Mouse (Mus musculus) heart, adult 2 months (tissue): ENCODE results near the gene Chn2.
A peak's percentile ranks its signal among the peaks of the same experiment; 100 is the strongest.

Experiments
- CTCF ChIP-seq: fragments of 200-600 bp; IDR thresholded peaks from 2 replicates; pipeline ENCODE4 v1.8.1; 2022; ENCODE audit warnings: antibody characterized with exemption, mild to moderate bottlenecking, moderate library complexity
- EP300 ChIP-seq: fragments of 200-500 bp; IDR thresholded peaks from 2 replicates; pipeline ENCODE4 v1.6.1; 2011; ENCODE audit warnings: low read depth, low read length, control low read depth; ENCODE audit not compliant: insufficient read depth
- POLR2A ChIP-seq: fragments of 200-500 bp; IDR thresholded peaks from 2 replicates; pipeline ENCODE4 v1.6.1; 2011; ENCODE audit warnings: mild to moderate bottlenecking, low read depth, low read length, control low read depth; ENCODE audit not compliant: insufficient read depth

DNA sequence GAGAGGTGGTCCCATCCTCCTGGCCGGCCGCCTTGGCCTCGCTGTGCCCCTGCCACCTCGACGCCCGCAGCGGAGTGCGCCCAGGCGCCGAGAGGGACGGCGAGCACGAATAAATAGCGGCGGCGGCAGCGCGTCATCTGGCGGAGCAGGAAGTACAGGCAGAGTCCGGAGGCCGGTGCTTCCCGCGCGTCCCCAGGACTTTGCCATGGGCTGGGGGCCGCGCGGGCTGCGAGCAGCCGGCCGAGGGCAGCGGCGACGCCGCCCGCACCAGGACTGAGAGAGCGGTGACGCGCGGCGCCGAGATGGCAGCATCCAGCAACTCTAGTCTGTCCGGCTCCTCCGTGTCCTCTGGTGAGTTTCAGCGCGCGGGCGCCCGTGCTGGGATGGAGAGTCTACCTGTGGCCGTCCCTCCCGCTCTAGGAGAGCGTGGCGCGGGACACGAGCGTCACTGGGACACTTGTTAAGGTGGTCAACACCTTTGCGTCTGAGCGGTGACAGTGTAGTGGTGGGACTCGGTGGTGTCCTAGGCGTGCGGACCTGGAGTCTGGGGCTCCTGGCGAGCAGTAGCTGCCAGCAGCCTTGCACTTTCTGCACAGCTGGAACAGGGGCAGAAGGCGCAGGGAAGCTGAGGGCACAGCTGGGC is 572 bp downstream of the Chn2 start:
- TF ChIP-seq CTCF, result no peak
- TF ChIP-seq POLR2A, result peak; percentile 43; the same call in 1 of the 2 replicates
- no peak for TF ChIP-seq EP300
